Mouse (Mus musculus) megakaryocyte, embryonic 14.5 days (primary cell): ENCODE results near the gene Tgfbr2.

Source experiments
- FLI1 ChIP-seq: IDR thresholded peaks from 2 replicates; pipeline ENCODE4 v1.6.1; 2012; ENCODE audit warnings: low read length, inconsistent platforms, mixed read lengths
- GATA1 ChIP-seq: IDR thresholded peaks from 3 replicates; pipeline ENCODE4 v1.6.1; 2012; ENCODE audit warnings: mixed read lengths, low read length, inconsistent platforms, borderline replicate concordance

DNA sequence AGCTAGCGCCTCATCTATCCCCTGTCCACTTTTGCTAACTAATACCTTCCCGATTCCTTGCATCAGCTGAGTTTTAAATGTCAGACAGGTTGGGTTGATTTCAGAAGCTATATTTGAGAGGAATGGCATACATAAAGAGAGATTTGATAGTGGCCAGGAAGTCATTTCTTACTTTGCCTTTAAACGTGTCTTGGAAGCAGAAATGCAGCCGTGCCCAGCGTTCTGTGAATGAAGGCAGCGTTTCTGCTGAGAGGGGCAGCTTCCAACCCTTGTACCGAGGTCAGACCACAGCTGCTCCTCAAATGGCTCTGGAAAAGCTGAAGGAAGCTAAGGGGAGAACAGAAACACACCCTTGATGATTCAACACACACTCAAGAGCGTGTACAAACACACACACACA is 121.2 kb downstream of the Tgfbr2 start:
- no peak for TF ChIP-seq GATA1
- no peak for TF ChIP-seq FLI1
